Mouse (Mus musculus) right cerebral cortex, adult 18-20 months (tissue): Measurements from ENCODE around the gene Chst13.
A peak's percentile ranks its signal among the peaks of the same experiment; 100 is the strongest.

Source experiments
- DNase-seq: peaks from one replicate; pipeline ENCODE4 v3.0.0; 2022; ENCODE audit warnings: mixed read lengths

Chst13 gene

GRCm38 (mm10) chr6:90319475-90320191 lies 5.4 kb downstream of the Chst13 start:
- DNase-seq = no peak

GRCm38 (mm10) chr6:90319019-90319418 lies 6.0 kb downstream of the Chst13 start:
- DNase-seq = no peak

- no peak for DNase-seq
These were observed 7.3 kb downstream of the Chst13 start for GRCm38 (mm10) chr6:90317510-90318258.

GRCm38 (mm10) chr6:90315961-90316360 lies 9.0 kb downstream of the Chst13 start:
- DNase-seq = peak; percentile 49

- DNase-seq = no peak
These were observed 15.9 kb downstream of the Chst13 start for GRCm38 (mm10) chr6:90308839-90309778.

GRCm38 (mm10) chr6:90306315-90306975 lies 18.5 kb downstream of the Chst13 start:
- no peak for DNase-seq

GRCm38 (mm10) chr6:90300919-90301318 lies 24.1 kb downstream of the Chst13 start, which contains the start of gene BC048671:
TSS of gene BC048671 (plus strand) at chr6:90301219.
- no peak for DNase-seq

GRCm38 (mm10) chr6:90288265-90288664 lies 36.7 kb downstream of the Chst13 start:
- peak; percentile 9 for DNase-seq
